Mouse (Mus musculus) cerebellum, adult (tissue): ENCODE measurements around the gene Ogg1.

Experiments used
- ATAC-seq: cut with Nextera tagmentation; 2 replicates; pipeline ENCODE4 v1.9.2; 2017; ENCODE audit warnings: mild to moderate bottlenecking, moderate library complexity, mixed read lengths; ENCODE audit not compliant: insufficient number of reproducible peaks, low FRiP score, low TSS enrichment

Ogg1 gene

GRCm38 (mm10) chr6:113326533-113327315, at the start of gene Ogg1:
TSS of gene Ogg1 (plus strand) at chr6:113326972.
- ATAC-seq, result peak; percentile 99

- ATAC-seq, result no peak
Measured at GRCm38 (mm10) chr6:113281676-113282075, 45.1 kb upstream of the Ogg1 start.

- 0 out of 2 replicates have a peak, but pooled peaks have one; percentile 16 for ATAC-seq
Measured at GRCm38 (mm10) chr6:113282101-113282802, 44.5 kb upstream of the Ogg1 start, which contains the start of gene Cpne9. TSS of gene Cpne9 (plus strand) at chr6:113282307.

DNA sequence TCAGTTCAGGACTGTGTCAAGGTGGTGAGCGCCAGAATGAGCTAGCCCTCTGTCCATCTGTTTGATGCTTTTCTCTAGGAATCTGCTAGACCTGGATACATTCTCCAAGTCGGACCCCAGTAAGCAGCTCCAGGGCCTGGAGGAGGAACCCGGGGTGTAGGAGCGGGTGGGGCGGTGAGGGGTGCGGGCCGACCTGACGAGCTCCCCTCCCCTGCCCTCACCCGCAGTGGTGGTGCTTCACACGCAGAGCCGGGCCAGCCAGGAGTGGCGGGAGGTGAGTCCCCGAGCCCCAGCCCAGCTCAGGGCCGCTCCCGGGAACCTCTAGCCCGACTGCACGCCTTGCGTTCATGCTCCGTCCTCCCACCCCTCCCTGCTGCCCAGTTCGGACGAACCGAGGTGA, 43.8 kb upstream of the Ogg1 start:
- ATAC-seq, result peak; percentile 42; the same call in 1 of the 2 replicates

GRCm38 (mm10) chr6:113283500-113283899, 43.3 kb upstream of the Ogg1 start:
- peak; percentile 53; the same call in 1 of the 2 replicates for ATAC-seq

GRCm38 (mm10) chr6:113284931-113285330, 41.8 kb upstream of the Ogg1 start:
- no peak for ATAC-seq

- ATAC-seq, result no peak
Measured at GRCm38 (mm10) chr6:113286316-113286715, 40.5 kb upstream of the Ogg1 start.

- ATAC-seq, result no peak
Measured at GRCm38 (mm10) chr6:113287236-113287635, 39.5 kb upstream of the Ogg1 start.

DNA sequence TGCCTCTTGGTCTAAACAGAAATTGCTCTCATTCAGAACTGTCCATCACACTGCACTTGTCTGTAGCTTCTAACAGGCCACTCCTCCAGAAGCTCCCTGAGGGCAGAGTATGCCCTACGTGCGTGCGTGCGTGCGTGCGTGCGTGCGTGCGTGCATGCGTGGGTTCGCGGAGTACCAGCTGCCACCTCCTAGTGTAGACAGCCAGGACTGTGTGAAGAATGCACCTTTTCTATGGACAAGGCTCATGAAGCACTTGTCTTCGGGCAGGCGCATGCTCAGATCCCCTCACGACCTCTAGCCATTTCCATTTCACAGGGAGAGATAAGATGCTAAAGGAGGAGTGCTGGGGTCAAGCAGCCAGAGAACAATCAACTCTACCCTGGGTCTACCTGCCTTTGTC, 37.4 kb upstream of the Ogg1 start:
- no peak for ATAC-seq

GRCm38 (mm10) chr6:113290346-113290745, 36.4 kb upstream of the Ogg1 start:
- no peak for ATAC-seq

- no peak for ATAC-seq
Measured at GRCm38 (mm10) chr6:113292938-113293337, 33.8 kb upstream of the Ogg1 start.

DNA sequence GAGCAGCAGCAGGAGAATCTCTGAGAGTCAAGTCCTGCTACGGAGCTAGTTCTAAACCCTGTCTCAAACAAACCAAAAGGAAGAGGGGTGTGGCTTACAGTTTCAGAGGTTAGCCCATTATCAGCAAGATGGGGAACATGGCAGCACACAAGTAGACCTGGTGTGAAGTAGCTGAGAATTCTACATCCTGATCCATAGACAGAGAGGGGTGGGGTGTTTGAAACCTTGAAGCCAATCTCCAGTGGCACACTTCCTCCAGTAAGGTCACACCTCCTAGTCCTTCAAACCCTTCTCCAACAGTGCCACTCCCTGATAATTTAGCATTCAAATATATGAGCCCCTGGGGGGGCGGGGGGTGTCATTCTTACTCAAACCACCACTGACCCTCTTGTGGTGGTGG, 30.7 kb upstream of the Ogg1 start:
- ATAC-seq, result no peak

GRCm38 (mm10) chr6:113296639-113297038, 30.1 kb upstream of the Ogg1 start:
- no peak for ATAC-seq

- ATAC-seq, result no peak
Measured at GRCm38 (mm10) chr6:113301350-113301749, 25.4 kb upstream of the Ogg1 start.

- no peak for ATAC-seq
Measured at GRCm38 (mm10) chr6:113302258-113302657, 24.5 kb upstream of the Ogg1 start.

DNA sequence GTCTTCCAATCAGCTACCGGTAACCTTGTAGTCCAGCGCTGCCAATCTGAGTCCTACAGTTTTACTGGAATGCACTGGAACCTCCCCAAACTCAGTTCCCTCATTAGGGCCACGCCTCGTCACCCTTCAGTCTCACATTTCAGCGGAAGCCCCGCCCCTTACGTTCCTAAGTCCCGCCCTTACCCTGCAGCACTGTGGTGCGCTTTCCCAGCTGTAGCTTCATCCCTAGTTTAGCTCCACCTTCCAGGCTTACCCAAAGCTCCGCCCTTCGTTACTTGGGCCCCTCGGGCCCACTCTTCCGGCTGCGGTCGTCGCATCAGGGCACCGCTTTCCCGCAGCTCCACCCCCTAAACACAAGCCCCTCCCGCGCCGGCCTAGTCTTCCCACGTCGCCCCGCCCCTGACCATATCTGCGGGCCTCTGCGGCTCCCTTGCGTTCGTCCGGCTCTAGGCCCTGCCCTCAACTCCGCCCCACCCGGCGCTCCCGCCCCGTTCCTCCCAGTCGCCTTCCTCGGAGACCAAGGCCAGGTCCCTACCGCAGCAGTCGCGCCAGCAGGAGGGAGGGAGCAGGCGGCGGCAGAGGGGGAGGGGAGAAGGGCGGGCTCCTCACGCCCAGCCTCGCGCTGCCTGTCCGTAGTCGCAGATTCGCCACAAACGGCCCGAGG, 20.3 kb upstream of the Ogg1 start:
- ATAC-seq, result peak; percentile 91

DNA sequence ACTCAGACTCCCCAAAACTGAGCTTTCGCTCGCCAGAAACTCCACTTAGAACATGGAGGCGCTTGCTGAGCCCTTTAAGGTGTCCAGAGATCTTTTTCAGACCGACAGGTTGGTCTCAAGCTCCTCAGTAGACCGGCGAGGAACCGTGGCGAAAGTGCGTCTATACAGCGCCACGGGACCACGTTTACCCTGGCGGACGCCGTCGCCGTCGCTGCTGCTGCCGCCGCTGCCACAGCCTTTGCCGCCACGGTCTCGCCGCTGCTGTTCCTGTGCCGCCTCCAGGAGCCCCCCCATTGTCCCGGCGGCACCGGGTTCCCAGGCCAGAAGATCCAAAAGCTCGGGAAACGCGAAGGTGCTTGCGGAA, 19.8 kb upstream of the Ogg1 start, which contains the start of gene Brpf1:
Gene Brpf1 (plus strand): TSS at position 152 of the 364 bp plus-strand sequence.
- ATAC-seq, result peak; percentile 21

- ATAC-seq, result no peak
Measured at GRCm38 (mm10) chr6:113307481-113308121, 19.2 kb upstream of the Ogg1 start.

DNA sequence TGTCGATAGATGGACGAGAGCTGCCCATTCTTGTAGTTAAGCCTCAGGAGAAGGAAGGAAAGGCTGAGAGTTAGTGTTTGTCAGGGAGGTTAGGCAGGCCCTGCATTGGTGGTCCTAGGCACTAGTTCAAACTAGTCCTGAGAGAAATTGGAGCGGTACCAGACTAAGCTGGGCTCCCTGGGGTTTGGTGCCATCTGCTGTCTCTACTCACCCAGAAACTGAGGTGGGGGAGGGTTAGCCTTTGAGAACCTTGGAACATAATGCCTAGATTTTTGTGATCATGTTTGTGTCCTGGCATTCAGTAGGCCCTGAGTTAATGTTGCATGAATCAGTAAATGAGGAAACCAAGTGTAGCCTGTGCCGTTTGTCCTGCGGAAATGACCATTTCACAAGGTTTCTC, 18.6 kb upstream of the Ogg1 start:
- no peak for ATAC-seq

- no peak for ATAC-seq
Measured at GRCm38 (mm10) chr6:113315972-113316371, 10.8 kb upstream of the Ogg1 start.

DNA sequence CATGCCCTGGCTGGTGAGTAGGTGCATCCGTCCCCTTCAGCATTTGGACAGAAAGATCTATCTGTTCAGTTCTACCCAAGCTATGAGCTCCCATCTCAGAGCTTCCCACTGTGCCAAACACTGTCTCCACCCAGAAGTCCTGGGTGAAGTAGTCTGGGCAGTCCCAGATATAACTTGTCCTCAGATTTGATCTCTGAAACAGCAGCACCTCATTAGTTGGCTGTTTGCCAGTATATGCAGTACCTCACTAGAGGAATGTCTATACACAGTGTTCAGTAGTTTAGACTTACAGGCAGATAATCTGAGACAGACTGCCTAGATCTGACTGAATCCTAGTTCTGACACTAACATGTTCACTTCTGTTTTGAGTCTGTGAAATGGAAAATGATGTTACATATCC, 2.6 kb downstream of the Ogg1 start:
- no peak for ATAC-seq
